Mouse (Mus musculus) liver, embryonic 11.5 days (tissue): ENCODE measurements around the gene Rad18. TPM values are rescaled to one million over a fixed set of nuclear protein-coding genes. Genes with fewer than 3 reads are reported as not detected.

Source experiments
- ATAC-seq: fragments of 200-750 bp; cut with Nextera tagmentation; replicated peaks from 2 replicates; pipeline ENCODE4 v1.8.0; 2017; ENCODE audit warnings: moderate number of reproducible peaks, mild to moderate bottlenecking, moderate TSS enrichment, moderate library complexity; ENCODE audit not compliant: low FRiP score
- DNase-seq: peaks from one replicate; pipeline ENCODE4 v3.0.0-alpha.2; 2017; ENCODE audit warnings: low spot score
- H3K27ac ChIP-seq: fragments of 300-500 bp; sonication (generic); 2 replicates; pipeline ENCODE4 v1.5.1; 2014; ENCODE audit warnings: mild to moderate bottlenecking, low read depth, low read length, control low read depth
- H3K27me3 ChIP-seq: fragments of 300-500 bp; sonication (generic); replicated peaks from 2 replicates; pipeline ENCODE4 v1.6.1; 2014; ENCODE audit warnings: low read length, mixed read lengths; ENCODE audit not compliant: control insufficient read depth, insufficient read depth
- H3K36me3 ChIP-seq: fragments of 300-500 bp; sonication (generic); 2 replicates; pipeline ENCODE4 v1.6.1; 2014; ENCODE audit warnings: mild to moderate bottlenecking, low read length, moderate library complexity, mixed read lengths; ENCODE audit not compliant: control insufficient read depth, insufficient read depth
- H3K4me1 ChIP-seq: fragments of 300-500 bp; sonication (generic); replicated peaks from 2 replicates; pipeline ENCODE4 v1.6.1; 2014; ENCODE audit warnings: low read length, mixed read lengths; ENCODE audit not compliant: control insufficient read depth, insufficient read depth
- H3K4me2 ChIP-seq: fragments of 300-500 bp; sonication (generic); 2 replicates; pipeline ENCODE4 v1.6.1; 2014; ENCODE audit warnings: mild to moderate bottlenecking, control low read depth, moderate library complexity
- H3K4me3 ChIP-seq: fragments of 300-500 bp; sonication (generic); 2 replicates; pipeline ENCODE4 v1.5.1; 2014; ENCODE audit warnings: low read depth, low read length, control low read depth
- H3K9ac ChIP-seq: fragments of 300-500 bp; sonication (generic); 2 replicates; pipeline ENCODE4 v1.6.1; 2014; ENCODE audit warnings: low read depth, low read length, control low read depth
- H3K9me3 ChIP-seq: fragments of 300-500 bp; sonication (generic); 2 replicates; pipeline ENCODE4 v1.6.1; 2016; ENCODE audit warnings: low read length, inconsistent platforms, mixed read lengths; ENCODE audit not compliant: control insufficient read depth
- WGBS: fragments of 180-500 bp; shearing (Covaris S2); extraction: QIAGEN DNeasy Blood & Tissue Kit; methylation state at CpG from one replicate; pipeline ENCODE4 v1.1.7; 2014; 5-methylcytosine and 5-hydroxymethylcytosine counted together
- polyA plus RNA-seq: library from polyadenylated mRNA; unstranded; fragments of >200 nt; fragmentation: Nextera tagmentation; extraction: Ambion mirVana; gene quantifications from 2 replicates; pipeline ENCODE4 v1.2.1, GENCODE M21; 2014

Rad18 gene
- polyA plus RNA-seq, 1 experiment from 2014 or later, result 47.6 TPM

- 75% methylated on average over 4 of the region's 4 CpGs for WGBS
- Histone ChIP-seq H3K36me3 (no peaks in the 10 kb centered on the region), H3K27ac (no peak overlapping the region), H3K4me2 (no peak overlapping the region), H3K27me3 (no peaks in the 10 kb centered on the region), H3K4me1 (no peaks in the 10 kb centered on the region), H3K4me3 (no peak overlapping the region), H3K9ac (no peak overlapping the region), H3K9me3 (no peaks in the 10 kb centered on the region)
- ATAC-seq (no peak), DNase-seq (no peak)
Measured at GRCm38 (mm10) chr6:112582022-112582421, 114.5 kb downstream of the Rad18 start.

DNA sequence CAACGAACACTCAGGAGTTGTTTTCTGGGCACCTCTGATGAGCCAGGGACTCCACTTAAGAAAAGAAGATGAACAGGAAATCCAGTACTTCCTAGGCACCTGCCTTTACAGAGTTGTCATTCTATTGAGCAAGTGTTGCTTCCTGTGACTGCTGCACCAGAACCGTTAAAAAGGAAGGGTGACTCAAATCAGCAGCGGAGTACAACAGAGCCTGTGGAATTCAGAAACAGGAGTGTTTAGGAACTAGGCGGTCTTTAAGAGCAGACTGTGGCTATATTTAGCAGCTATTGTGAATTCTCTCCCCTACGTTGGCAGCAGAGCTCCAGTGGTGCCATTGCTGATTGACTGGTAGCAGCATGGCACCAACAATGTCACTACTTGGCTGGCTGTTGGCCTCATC, 119.3 kb downstream of the Rad18 start:
- Histone ChIP-seq H3K4me1 (no peaks in the 10 kb centered on the region), H3K27me3 (no peaks in the 10 kb centered on the region), H3K27ac (no peak overlapping the region), H3K9me3 (no peaks in the 10 kb centered on the region), H3K9ac (no peak overlapping the region), H3K36me3 (no peaks in the 10 kb centered on the region), H3K4me3 (no peak overlapping the region), H3K4me2 (no peak overlapping the region)
- no peak for DNase-seq
- no peak for ATAC-seq
- 50% methylated on average over 5 of the region's 5 CpGs for WGBS

- ATAC-seq, result no peak
- no peaks in the 10 kb centered on the region for H3K27me3 ChIP-seq
- DNase-seq, result no peak
- H3K36me3 ChIP-seq, result no peaks in the 10 kb centered on the region
- H3K9me3 ChIP-seq, result no peaks in the 10 kb centered on the region
- H3K4me2 ChIP-seq, result no peak overlapping the region
- no peak overlapping the region for H3K4me3 ChIP-seq
- 68% methylated on average over 3 of the region's 3 CpGs for WGBS
- H3K4me1 ChIP-seq, result no peaks in the 10 kb centered on the region
- no peak overlapping the region for H3K27ac ChIP-seq
- H3K9ac ChIP-seq, result no peak overlapping the region
Measured at GRCm38 (mm10) chr6:112574558-112574957, 121.9 kb downstream of the Rad18 start.

DNA sequence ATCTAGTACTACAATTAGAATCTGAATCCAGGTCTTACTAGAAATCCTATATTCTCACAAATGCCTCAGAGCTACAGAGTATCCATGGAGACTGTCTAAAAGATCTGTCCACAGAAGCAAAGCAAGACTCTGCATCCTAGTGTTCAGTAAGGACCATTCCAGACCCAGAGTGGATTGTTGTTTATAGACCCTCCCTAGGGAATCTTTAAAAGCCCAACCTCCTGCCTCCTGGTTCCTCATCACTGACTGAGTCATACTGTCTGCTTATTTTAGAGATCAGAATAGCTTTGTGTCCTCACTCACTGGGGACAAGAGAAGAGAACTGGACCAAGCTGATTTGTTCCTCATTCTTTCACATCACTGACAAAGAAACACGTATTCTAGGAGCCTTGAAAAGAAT, 126.1 kb downstream of the Rad18 start:
- 51% methylated on average over 1 of the region's 1 CpGs for WGBS
- ATAC-seq, result no peak
- Histone ChIP-seq H3K9me3 (no peaks in the 10 kb centered on the region), H3K4me3 (no peak overlapping the region), H3K4me1 (no peaks in the 10 kb centered on the region), H3K27ac (no peak overlapping the region), H3K9ac (no peak overlapping the region), H3K36me3 (no peaks in the 10 kb centered on the region), H3K27me3 (no peaks in the 10 kb centered on the region), H3K4me2 (no peak overlapping the region)
- DNase-seq, result no peak

Other genes starting within 250 kb of the Rad18 start
- 0.52 TPM in 1 of 2 replicates, not detected in the other for gene Cav3, start 237.2 kb downstream of the Rad18 start, polyA plus RNA-seq
- 0.04 TPM in 1 of 2 replicates, not detected in the other for gene Oxtr, start 206.7 kb downstream of the Rad18 start, polyA plus RNA-seq